In genomic region chr2:147877543-147877904, GRCm38 (mm10) we compare ENCODE assay signal across 10 mouse cellular contexts.
A peak's percentile ranks its signal among the peaks of the same experiment; 100 is the strongest.
DNase-seq lines count a peak whose midpoint lies in the region; ATAC-seq lines count a peak whose summit lies in the region.
"Had no signal": no experiment of that assay in that cellular context is flagged by ENCODE, and none has a peak within 500 bp of the region (broad histone marks: within the 10 kb centered on the region; RNA-seq: fewer than 3 reads in every experiment).

No protein-coding gene starts in this region.

- peak overlapping the region; percentile 66 for H3K4me2 ChIP-seq in heart, embryonic 14.5 days (ENCODE audit: low read length)
- peak overlapping the region; percentile 50 for H3K4me2 ChIP-seq in embryonic facial prominence, embryonic 12.5 days (replicated peaks)
- peak overlapping the region; percentile 72 for H3K4me2 ChIP-seq in intestine, embryonic 14.5 days (ENCODE audit: low read length)
- peak overlapping the region; percentile 50 for H3K4me2 ChIP-seq in midbrain, embryonic 15.5 days

- 0 out of 2 replicates have a peak, but pooled peaks cover 4% of the 10 kb centered on the region for H3K27me3 ChIP-seq in heart, embryonic 14.5 days (ENCODE audit: control insufficient read depth, insufficient read depth, low read length)
- peaks cover 11% of the 10 kb centered on the region; the same call in 1 of the 2 replicates for H3K27me3 ChIP-seq in embryonic facial prominence, embryonic 12.5 days
- H3K27me3 ChIP-seq in intestine, embryonic 14.5 days (replicated peaks; ENCODE audit: control insufficient read depth, insufficient read depth, low read length), result peaks cover 3% of the 10 kb centered on the region; the same call in 1 of the 2 replicates
- H3K27me3 ChIP-seq in midbrain, embryonic 15.5 days (replicated peaks), result peaks cover 8% of the 10 kb centered on the region; the same call in 1 of the 2 replicates

- intact Hi-C loops in heart, postnatal 14 days (cut with DNase I), result no loop called here

- no peak for ATAC-seq in heart, embryonic 14.5 days (ENCODE audit: insufficient number of reproducible peaks, insufficient read depth, low FRiP score, low read depth)
- no peak for ATAC-seq in embryonic facial prominence, embryonic 12.5 days (ENCODE audit: insufficient number of reproducible peaks, insufficient read depth, low FRiP score, low TSS enrichment)
- no peak for ATAC-seq in intestine, embryonic 14.5 days (replicated peaks; ENCODE audit: low FRiP score, low TSS enrichment, low read depth)
- peak; percentile 53; the same call in 1 of the 2 replicates for ATAC-seq in midbrain, embryonic 15.5 days (replicated peaks)

- H3K36me3 ChIP-seq in heart, embryonic 14.5 days (ENCODE audit: control insufficient read depth, insufficient read depth, low read length), result no peaks in the 10 kb centered on the region
- H3K36me3 ChIP-seq in embryonic facial prominence, embryonic 12.5 days, result no peaks in the 10 kb centered on the region
- H3K36me3 ChIP-seq in intestine, embryonic 14.5 days (ENCODE audit: control insufficient read depth, insufficient read depth, low read length), result no peaks in the 10 kb centered on the region
- H3K36me3 ChIP-seq in midbrain, embryonic 15.5 days (replicated peaks), result no peaks in the 10 kb centered on the region

- no peak overlapping the region for H3K9ac ChIP-seq in heart, embryonic 14.5 days (ENCODE audit: low read length)
- no peak overlapping the region for H3K9ac ChIP-seq in embryonic facial prominence, embryonic 12.5 days
- peak overlapping the region; percentile 7; the same call in 1 of the 2 replicates for H3K9ac ChIP-seq in intestine, embryonic 14.5 days (ENCODE audit: low read length)
- H3K9ac ChIP-seq in midbrain, embryonic 15.5 days, result peak overlapping the region; percentile 38; the same call in 1 of the 2 replicates

- peak overlapping the region; percentile 43 to 50; a peak in 2 of 4 replicates for H3K4me3 ChIP-seq in heart, embryonic 14.5 days (ENCODE audit: control insufficient read depth in 1 of 2, insufficient read depth in 1 of 2, low read depth in 1 of 2, low read length in 2 of 2)
- peak overlapping the region; percentile 30 for H3K4me3 ChIP-seq in embryonic facial prominence, embryonic 12.5 days
- peak overlapping the region; percentile 43; the same call in 1 of the 2 replicates for H3K4me3 ChIP-seq in intestine, embryonic 14.5 days (ENCODE audit: low read depth, low read length)
- H3K4me3 ChIP-seq in midbrain, embryonic 15.5 days, result peak overlapping the region; percentile 36

- H3K4me1 ChIP-seq in heart, embryonic 14.5 days (ENCODE audit: control insufficient read depth in 2 of 2, insufficient read depth in 2 of 2, low read length in 2 of 2), result peaks cover 0 to 5% of the 10 kb centered on the region in 2 experiments; a peak in 3 of 4 replicates
- H3K4me1 ChIP-seq in embryonic facial prominence, embryonic 12.5 days, result peaks cover 14% of the 10 kb centered on the region; the same call in 1 of the 2 replicates
- peaks cover 16% of the 10 kb centered on the region; the same call in 1 of the 2 replicates for H3K4me1 ChIP-seq in intestine, embryonic 14.5 days (replicated peaks; ENCODE audit: control insufficient read depth, insufficient read depth, low read length)
- H3K4me1 ChIP-seq in midbrain, embryonic 15.5 days, result peaks cover 23% of the 10 kb centered on the region

- H3K9me3 ChIP-seq in heart, embryonic 14.5 days (ENCODE audit: control insufficient read depth, low read length), result no peaks in the 10 kb centered on the region
- no peaks in the 10 kb centered on the region for H3K9me3 ChIP-seq in embryonic facial prominence, embryonic 12.5 days
- no peaks in the 10 kb centered on the region for H3K9me3 ChIP-seq in intestine, embryonic 14.5 days (ENCODE audit: control insufficient read depth, low read length)
- H3K9me3 ChIP-seq in midbrain, embryonic 15.5 days, result no peaks in the 10 kb centered on the region

- no peak for DNase-seq in heart, postnatal 14 days
- DNase-seq in intestine, embryonic 14.5 days (ENCODE audit: low spot score), result no peak
- no peak for DNase-seq in right cerebral cortex, postnatal 36 days (ENCODE audit: low spot score in 2 of 2)
- no peak for DNase-seq in kidney, postnatal 36 days
- no peak for DNase-seq in left cerebral cortex, adult 18-20 months (ENCODE audit: low spot score in 2 of 2)
- DNase-seq: cerebellum, adult 11-12 months; thymus, postnatal 14 days had no signal

- 13% methylated on average over 4 of the region's 4 CpGs for WGBS in heart, embryonic 14.5 days
- 4% methylated on average over 4 of the region's 4 CpGs for WGBS in embryonic facial prominence, embryonic 12.5 days
- WGBS in intestine, embryonic 14.5 days, result 3% methylated on average over 4 of the region's 4 CpGs
- 2% methylated on average over 4 of the region's 4 CpGs for WGBS in midbrain, embryonic 15.5 days

- H3K27ac ChIP-seq in heart, embryonic 14.5 days (replicated peaks in 1 of 2; ENCODE audit: control insufficient read depth in 1 of 2, insufficient read depth in 1 of 2, low read depth in 2 of 2, low read length in 2 of 2), result no peak overlapping the region
- H3K27ac ChIP-seq in embryonic facial prominence, embryonic 12.5 days, result no peak overlapping the region
- no peak overlapping the region for H3K27ac ChIP-seq in intestine, embryonic 14.5 days (ENCODE audit: low read depth)
- H3K27ac ChIP-seq in midbrain, embryonic 15.5 days, result peak overlapping the region; percentile 40

Comparison
In these comparisons a context has a peak if more than half of its experiments do, and no peak if none do; other contexts are left out.
1. H3K9ac ChIP-seq: peak in intestine, embryonic 14.5 days (single experiment) and midbrain, embryonic 15.5 days (single experiment); none in heart, embryonic 14.5 days (single experiment) and embryonic facial prominence, embryonic 12.5 days (single experiment).
2. Peak in every context shown above with its lines, with median percentiles within 50 percentile points of each other: H3K4me2 ChIP-seq and H3K4me3 ChIP-seq.